Mouse (Mus musculus): ENCODE data around the gene Ubac2.
A peak's percentile ranks its signal among the peaks of the same experiment; 100 is the strongest.

Ubac2 gene

GRCm38 (mm10) chr14:121922731-121923130 lies 44.3 kb downstream of the Ubac2 start:
- DNase-seq (ENCODE audit: extremely low read depth, low read depth, low spot score), result no peak

GRCm38 (mm10) chr14:121924876-121925275 lies 46.5 kb downstream of the Ubac2 start:
- no peak for DNase-seq (ENCODE audit: extremely low read depth, low read depth, low spot score)

- no peak for DNase-seq (ENCODE audit: extremely low read depth, low read depth, low spot score)
These were observed 48.5 kb downstream of the Ubac2 start for GRCm38 (mm10) chr14:121926901-121927300.

GRCm38 (mm10) chr14:121927451-121927850 lies 49.0 kb downstream of the Ubac2 start:
- no peak for DNase-seq (ENCODE audit: extremely low read depth, low read depth, low spot score)

GRCm38 (mm10) chr14:121928375-121929137 lies 50.1 kb downstream of the Ubac2 start:
- DNase-seq (ENCODE audit: extremely low read depth, low read depth, low spot score), result no peak

- DNase-seq (ENCODE audit: extremely low read depth, low read depth, low spot score), result no peak
These were observed 51.0 kb downstream of the Ubac2 start for GRCm38 (mm10) chr14:121929243-121929951.

GRCm38 (mm10) chr14:121930731-121931383 lies 52.4 kb downstream of the Ubac2 start:
- DNase-seq (ENCODE audit: extremely low read depth, low read depth, low spot score), result no peak

GRCm38 (mm10) chr14:121931594-121931993 lies 53.2 kb downstream of the Ubac2 start:
- no peak for DNase-seq (ENCODE audit: extremely low read depth, low read depth, low spot score)

- DNase-seq (ENCODE audit: extremely low read depth, low read depth, low spot score), result peak; percentile 23
These were observed 53.8 kb downstream of the Ubac2 start for GRCm38 (mm10) chr14:121932180-121932579.

- DNase-seq (ENCODE audit: extremely low read depth, low read depth, low spot score), result no peak
These were observed 55.6 kb downstream of the Ubac2 start for GRCm38 (mm10) chr14:121933906-121934596.

GRCm38 (mm10) chr14:121934597-121934946 lies 56.2 kb downstream of the Ubac2 start:
- no peak for DNase-seq (ENCODE audit: extremely low read depth, low read depth, low spot score)

- DNase-seq (ENCODE audit: extremely low read depth, low read depth, low spot score), result no peak
These were observed 57.9 kb downstream of the Ubac2 start for GRCm38 (mm10) chr14:121936356-121936755.

- DNase-seq (ENCODE audit: extremely low read depth, low read depth, low spot score), result no peak
These were observed 58.4 kb downstream of the Ubac2 start for GRCm38 (mm10) chr14:121936856-121937255.

GRCm38 (mm10) chr14:121937601-121938255 lies 59.3 kb downstream of the Ubac2 start:
- no peak for DNase-seq (ENCODE audit: extremely low read depth, low read depth, low spot score)

GRCm38 (mm10) chr14:121938256-121939191 lies 60.1 kb downstream of the Ubac2 start:
- no peak for DNase-seq (ENCODE audit: extremely low read depth, low read depth, low spot score)

- DNase-seq (ENCODE audit: extremely low read depth, low read depth, low spot score), result no peak
These were observed 61.2 kb downstream of the Ubac2 start for GRCm38 (mm10) chr14:121939582-121939981.

GRCm38 (mm10) chr14:121946131-121946530 lies 67.7 kb downstream of the Ubac2 start:
- no peak for DNase-seq (ENCODE audit: extremely low read depth, low read depth, low spot score)

- DNase-seq (ENCODE audit: extremely low read depth, low read depth, low spot score), result no peak
These were observed 68.3 kb downstream of the Ubac2 start for GRCm38 (mm10) chr14:121946728-121947127.

GRCm38 (mm10) chr14:121947201-121947760 lies 68.9 kb downstream of the Ubac2 start:
- no peak for DNase-seq (ENCODE audit: extremely low read depth, low read depth, low spot score)

Data from fat pad, adult 2 months (tissue).